Mouse (Mus musculus) gastrocnemius, postnatal 4 days (tissue): Measurements from ENCODE around the gene Gas2. TPM values are rescaled to one million over a fixed set of nuclear protein-coding genes. Genes with fewer than 3 reads are reported as not detected.

Source experiments
- DNase-seq, 2 experiments: peaks; one replicate each; pipeline ENCODE4 v3.0.0; 2021 to 2022; ENCODE audit warnings: low spot score in 2 of 2, mixed read lengths in 2 of 2
- total RNA-seq, 2 experiments: library from RNA; stranded (reverse); gene quantifications; 2 replicates each; pipeline ENCODE4 v1.2.3; 2021

Gas2 gene
- total RNA-seq, 2 experiments from 2014 or later: 17.6 to 25.9 TPM

DNA sequence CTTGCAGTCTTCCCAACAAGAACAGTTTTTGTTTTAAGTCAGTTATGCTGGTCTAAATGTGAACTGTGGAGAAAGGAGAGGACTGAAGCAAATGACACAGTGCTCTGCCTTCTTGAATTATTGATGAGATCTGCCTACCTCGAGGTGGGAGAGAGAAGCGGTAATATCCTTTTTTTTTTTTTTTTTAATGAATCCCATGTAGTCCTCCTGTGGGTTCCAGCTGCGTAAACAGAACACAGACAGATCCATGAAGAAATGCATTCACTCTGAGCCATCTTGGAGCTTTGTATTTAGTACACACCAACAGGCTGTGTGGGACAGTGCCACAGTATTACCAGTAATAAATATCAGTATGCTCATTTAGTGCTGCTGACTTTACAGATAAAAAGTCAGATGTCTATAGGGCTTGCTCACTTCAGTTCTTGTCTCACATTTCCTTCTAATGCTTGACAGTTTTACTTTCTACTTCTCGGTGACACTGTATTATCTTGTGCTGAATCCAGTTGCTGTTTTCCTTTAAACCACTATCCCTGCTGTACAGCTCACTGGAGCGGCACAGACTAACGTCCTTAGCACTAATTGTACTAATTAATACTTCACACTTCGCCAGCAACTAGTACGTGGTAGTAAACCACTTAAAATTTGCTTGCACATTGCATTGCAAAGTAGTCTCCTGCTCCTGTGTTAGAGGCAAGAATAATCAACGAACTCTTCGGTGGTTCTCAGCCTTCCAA, 100.6 kb downstream of the Gas2 start:
- DNase-seq: no peak

- DNase-seq: no peak
These were observed 102.9 kb downstream of the Gas2 start for GRCm38 (mm10) chr7:51964681-51965080.

- no peak for DNase-seq
These were observed 105.8 kb downstream of the Gas2 start for GRCm38 (mm10) chr7:51967581-51967980.

GRCm38 (mm10) chr7:51969379-51969778, 107.6 kb downstream of the Gas2 start:
- DNase-seq: no peak

- peak in 1 of 2 experiments; percentile 18 for DNase-seq
These were observed 110.5 kb downstream of the Gas2 start for GRCm38 (mm10) chr7:51972252-51972855.

DNA sequence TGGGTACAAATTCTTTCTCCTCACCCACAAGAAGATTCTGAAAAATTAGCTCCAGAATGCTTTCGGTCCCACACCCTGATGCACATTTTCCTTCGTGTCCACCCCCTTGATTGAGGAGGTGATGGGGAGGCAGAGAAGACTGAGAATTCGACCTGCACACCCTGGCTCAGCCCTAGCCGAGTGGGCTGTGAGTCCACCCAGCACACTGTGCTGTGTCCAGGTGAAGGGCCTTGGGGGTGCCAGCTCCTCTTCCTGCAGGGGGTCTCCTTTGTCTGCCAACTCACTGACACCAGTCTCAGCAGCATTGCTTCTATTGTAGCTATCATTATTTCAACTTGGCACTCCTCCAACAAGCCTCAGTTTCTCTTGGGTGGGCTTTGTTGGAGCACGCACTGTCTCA, 111.3 kb downstream of the Gas2 start:
- DNase-seq: no peak

GRCm38 (mm10) chr7:51973526-51973925, 111.7 kb downstream of the Gas2 start:
- DNase-seq: no peak

- no peak for DNase-seq
These were observed 113.4 kb downstream of the Gas2 start for GRCm38 (mm10) chr7:51975181-51975580.

GRCm38 (mm10) chr7:51979271-51979670, 117.5 kb downstream of the Gas2 start:
- no peak for DNase-seq

DNA sequence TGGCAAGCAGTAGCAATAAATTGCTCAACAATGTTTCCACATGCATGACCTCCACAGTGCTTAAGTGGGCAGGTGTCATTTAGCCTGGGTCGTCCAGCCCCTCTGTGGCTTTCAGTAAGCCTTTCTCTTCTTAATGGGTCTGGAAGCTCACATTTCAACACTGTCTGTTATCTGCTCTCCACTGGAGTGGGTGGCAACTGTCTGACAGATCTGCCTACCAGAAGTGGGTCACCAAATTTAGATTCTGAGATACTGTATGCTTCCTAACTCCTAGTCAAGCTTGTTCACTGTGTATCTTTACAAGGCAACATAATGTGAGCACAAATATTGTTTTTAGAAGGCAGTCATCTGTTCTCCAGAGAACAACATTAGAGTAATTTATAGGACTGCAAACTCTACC, 120.5 kb downstream of the Gas2 start:
- DNase-seq: no peak

DNA sequence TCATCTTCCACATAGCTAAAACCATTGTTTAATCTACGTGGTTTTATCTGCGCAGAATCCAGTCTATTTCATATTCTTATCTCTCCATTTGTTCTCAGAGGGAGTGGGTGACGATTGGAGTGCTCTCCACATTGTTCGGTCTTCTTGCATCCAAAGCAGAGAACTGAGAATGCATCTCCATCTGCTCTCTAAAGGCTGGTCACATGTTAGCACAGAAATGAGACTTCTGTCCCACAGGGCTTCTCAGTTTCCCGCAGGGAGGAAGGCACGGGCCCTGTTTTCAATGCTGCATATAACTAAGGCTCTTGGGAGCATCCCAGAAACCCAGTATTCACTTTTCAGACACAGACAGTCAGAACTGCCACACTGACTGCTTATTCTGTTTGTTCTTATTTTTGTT, 123.9 kb downstream of the Gas2 start:
- no peak for DNase-seq

DNA sequence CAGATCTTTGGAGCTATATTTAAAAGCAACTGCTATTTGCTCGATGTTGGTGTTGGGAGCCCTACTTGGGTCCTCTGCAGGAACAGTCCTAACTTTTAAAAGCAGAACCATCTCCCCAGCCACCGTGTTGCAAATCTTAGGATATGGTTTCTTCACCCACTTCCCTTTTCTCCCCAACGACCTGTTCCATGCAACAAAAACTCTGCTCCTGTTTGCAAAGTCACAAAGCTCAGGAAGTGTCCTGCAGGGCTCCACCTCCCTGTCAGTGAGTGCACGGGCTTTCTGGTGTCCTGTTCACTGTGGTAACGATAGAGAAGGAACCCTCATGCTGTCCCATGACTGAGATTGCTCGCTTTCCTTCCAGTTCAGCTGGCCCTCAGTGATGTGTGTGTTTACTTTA, 125.1 kb downstream of the Gas2 start:
- DNase-seq: no peak

DNA sequence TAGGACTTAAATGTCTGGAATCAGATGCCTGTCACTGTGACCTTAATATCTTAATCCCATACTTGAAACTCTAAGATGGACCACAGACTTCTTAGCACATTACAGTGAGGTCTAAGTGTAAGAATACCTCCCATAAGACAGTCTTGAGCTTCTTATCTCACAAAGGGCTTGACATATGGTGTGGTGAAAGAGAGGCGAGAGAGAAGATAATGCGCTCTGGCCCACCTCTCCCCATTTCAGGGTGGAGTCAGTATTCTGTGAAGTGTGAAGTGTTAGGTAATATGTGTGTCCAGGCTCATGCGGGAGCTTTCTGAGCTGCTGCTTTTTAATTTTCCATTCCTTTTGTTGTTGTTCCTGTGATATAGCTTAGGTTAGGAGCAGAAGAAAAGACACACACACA, 129.2 kb downstream of the Gas2 start:
- DNase-seq: no peak

GRCm38 (mm10) chr7:52005511-52006295, 143.9 kb downstream of the Gas2 start, which contains the start of gene Svip:
TSS of gene Svip (minus strand) at chr7:52006018.
- peak; percentile 29 to 62 for DNase-seq

- DNase-seq: no peak
These were observed 144.4 kb downstream of the Gas2 start for GRCm38 (mm10) chr7:52006296-52006630.

GRCm38 (mm10) chr7:52007138-52007537, 145.3 kb downstream of the Gas2 start:
- no peak for DNase-seq

GRCm38 (mm10) chr7:52013457-52013856, 151.6 kb downstream of the Gas2 start:
- no peak for DNase-seq

DNA sequence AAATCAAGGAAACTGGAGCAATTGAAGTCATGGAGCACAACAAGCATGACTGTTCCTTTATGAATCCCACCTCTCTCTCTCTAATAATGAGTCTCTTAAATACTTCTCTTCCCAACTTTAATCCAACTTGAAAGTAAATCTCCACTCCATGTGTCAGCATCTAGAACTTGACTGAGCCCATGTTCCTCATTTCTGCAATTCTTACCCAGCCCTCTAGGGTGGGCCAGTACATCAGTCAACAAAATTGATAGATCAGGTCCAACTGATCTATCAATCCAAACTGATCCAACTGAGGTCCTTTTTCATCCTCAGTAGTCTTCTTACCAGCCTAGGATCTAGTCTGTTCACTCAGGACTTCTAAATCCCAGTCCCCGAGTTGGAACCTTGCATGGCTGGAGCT, 153.4 kb downstream of the Gas2 start:
- DNase-seq: no peak

DNA sequence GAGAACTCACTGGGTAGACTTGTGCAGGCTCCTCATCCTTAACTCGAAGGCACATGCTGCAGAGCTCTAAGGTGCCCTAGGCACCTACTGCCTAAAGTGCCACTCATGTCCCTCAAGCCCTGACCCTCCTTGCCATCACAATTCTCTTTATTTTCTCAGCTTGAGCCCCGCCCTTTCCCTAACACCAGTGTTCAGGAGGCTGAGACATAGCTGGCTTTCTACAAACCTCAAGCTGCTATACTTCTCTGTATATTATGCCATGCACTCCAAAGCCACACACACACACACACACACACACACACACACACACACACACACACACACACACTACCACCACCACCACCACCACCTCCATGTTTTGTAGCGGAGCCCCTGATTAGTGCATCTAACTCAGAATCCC, 153.8 kb downstream of the Gas2 start, which contains the start of gene 1700015G11Rik:
TSS of gene 1700015G11Rik (minus strand) at position 101 of the 400 bp plus-strand sequence.
- DNase-seq: no peak

GRCm38 (mm10) chr7:52022039-52022438, 160.2 kb downstream of the Gas2 start:
- no peak for DNase-seq

- DNase-seq: no peak
These were observed 162.3 kb downstream of the Gas2 start for GRCm38 (mm10) chr7:52024050-52024626.
